Mouse (Mus musculus): ENCODE data around the gene Zfp462.

The Zfp462 gene

GRCm38 (mm10) chr4:54996064-54996463 lies 51.2 kb downstream of the Zfp462 start:
- DNase-seq (ENCODE audit: low read depth, low spot score), result no peak

- no peak for DNase-seq (ENCODE audit: low read depth, low spot score)
Observed at GRCm38 (mm10) chr4:54998146-54998841, 53.4 kb downstream of the Zfp462 start.

GRCm38 (mm10) chr4:54999556-54999955 lies 54.7 kb downstream of the Zfp462 start:
- DNase-seq (ENCODE audit: low read depth, low spot score), result no peak

DNA sequence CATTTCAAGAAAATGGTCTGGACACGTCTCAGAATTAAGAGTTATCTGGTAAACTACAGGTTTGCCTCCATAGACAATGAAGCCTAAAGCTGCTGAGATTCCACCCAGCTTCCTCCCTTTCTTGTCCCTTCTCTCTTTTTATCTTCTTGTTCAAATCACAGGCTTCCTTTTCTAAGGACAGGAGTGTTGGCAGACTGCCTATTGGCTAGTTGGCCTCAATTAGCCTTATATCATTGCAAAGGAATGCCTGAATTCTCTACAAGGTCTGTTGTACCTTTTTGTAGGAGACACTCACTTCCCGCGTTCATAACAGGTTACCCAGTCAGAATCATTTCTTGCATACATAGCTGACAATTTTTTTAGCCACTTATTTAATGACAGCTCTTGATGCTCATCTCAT lies 56.5 kb downstream of the Zfp462 start:
- DNase-seq (ENCODE audit: low read depth, low spot score), result no peak

DNA sequence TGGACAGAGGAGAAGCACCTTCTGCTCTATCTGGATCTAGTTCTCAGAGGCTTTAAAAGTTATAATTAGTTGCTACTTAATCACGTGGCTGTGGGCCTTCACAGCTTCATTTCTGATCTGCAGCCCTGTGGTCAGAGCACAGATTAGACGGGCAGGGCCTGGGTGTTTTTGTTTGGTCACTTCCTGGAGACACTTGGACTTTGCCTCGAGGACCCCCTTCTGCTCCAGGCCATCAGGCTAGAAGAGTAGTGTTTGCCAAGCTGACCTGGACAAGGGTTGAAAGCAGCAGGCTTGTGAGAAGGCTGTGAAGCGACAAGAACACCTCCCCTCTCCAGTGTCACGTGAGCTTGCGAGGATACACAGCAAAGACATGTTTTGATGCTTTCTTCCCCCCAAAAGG lies 58.3 kb downstream of the Zfp462 start:
- no peak for DNase-seq (ENCODE audit: low read depth, low spot score)

DNA sequence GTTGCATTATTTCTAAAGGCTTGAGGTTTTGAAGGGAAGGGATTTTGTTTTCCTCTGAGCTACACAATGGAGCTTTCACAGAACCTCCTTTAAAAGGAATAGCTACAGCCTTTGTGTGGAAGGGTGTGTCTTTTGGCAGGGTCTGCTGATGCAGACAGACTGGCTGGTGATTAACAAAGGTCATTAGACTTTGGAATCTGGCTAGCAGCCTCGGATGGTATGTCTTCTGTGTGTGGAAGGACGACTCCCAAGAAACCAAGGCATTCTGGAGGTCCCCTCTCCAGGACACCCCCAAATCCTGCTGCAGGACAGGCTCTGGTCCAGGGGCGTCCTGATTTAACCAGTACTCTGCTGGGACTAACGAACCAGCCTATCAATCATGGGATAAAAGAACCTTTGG lies 60.2 kb downstream of the Zfp462 start:
- no peak for DNase-seq (ENCODE audit: low read depth, low spot score)

GRCm38 (mm10) chr4:55005521-55005969 lies 60.7 kb downstream of the Zfp462 start:
- no peak for DNase-seq (ENCODE audit: low read depth, low spot score)

- no peak for DNase-seq (ENCODE audit: low read depth, low spot score)
Observed at GRCm38 (mm10) chr4:55006024-55006423, 61.2 kb downstream of the Zfp462 start.

GRCm38 (mm10) chr4:55008616-55009015 lies 63.8 kb downstream of the Zfp462 start:
- no peak for DNase-seq (ENCODE audit: low read depth, low spot score)

GRCm38 (mm10) chr4:55011391-55011790 lies 66.5 kb downstream of the Zfp462 start:
- DNase-seq (ENCODE audit: low read depth, low spot score), result no peak

DNA sequence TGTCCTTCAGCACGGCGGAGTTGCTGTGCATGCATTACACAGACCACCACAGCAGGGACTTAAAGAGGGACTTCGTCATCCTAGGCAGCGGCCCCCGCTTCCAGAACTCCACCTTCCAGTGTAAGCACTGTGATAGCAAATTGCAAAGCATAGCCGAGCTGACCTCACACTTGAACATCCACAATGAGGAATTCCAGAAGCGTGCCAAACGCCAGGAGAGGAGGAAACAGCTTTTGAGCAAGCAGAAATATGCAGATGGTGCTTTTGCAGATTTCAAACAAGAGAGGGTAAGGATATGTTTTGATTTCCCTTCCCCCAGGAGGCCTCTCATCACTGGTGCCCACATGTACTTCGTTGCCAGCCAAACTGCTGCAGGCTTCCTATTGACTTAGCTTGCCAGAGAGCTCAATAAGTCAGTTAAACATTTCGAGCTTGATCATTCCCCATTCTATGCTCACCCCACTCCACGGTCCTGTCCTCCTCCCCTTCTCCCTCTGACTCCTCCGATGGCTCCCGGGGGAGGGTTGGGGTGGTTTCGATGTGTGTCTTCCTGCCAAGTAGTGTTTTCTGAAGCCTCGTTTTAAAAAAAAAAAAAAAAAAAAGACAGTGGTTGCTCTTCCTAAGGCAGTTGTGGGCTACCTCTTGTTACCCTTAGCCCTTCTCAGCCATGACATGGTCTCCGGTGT lies 68.9 kb downstream of the Zfp462 start:
- no peak for DNase-seq (ENCODE audit: low read depth, low spot score)

DNA sequence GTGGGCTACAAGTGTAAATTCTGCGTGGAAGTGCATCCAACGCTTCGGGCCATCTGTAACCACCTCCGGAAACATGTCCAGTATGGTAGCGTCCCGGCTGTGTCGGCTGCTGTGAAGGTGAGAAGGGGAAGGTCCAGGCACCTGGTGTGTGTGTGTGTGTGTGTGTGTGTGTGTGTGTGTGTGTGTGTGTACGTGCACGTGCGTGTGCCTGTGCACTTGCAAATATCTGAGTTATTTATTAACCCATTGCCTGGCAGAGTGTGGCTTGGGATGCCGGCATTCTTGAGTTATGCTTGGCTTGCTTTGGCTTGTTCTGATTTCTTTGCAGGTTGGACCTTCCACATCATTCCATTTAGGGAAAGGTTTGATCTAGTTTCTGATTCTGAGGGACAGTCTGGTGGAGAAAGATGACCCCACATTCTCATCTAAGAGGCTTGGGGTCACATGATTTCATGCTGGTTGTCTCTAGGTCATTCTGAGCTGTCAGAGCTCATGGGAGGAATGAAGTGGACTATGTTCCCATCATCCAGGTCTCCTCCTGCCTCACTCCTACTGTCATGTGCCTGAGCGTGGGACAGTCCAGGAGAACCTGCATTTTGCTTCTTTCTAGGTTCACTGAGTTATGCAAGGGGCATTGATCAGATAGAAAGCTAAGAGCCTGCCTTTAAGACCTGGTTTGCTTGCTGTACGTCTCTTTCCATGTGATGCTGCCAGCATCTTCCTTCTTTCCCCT lies 70.0 kb downstream of the Zfp462 start:
- DNase-seq (ENCODE audit: low read depth, low spot score), result no peak

DNA sequence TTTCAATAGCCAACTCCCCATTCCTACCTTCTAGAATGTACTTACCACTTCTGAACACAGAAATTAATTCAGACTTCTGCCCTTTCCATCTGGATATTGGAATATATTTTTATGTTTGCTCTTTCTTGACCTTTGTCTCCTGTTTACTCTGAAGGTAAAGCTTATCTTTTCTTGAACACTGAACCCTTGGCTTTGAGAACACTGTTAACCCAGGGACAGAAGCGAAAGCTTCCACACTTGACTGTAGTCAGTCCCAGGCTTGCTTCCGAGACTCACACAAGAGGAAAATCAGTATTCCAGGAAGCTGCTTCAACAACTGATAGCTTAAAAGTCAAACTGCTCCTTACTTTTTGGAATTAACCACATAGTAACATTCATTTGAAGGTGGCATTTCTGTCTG lies 70.7 kb downstream of the Zfp462 start:
- no peak for DNase-seq (ENCODE audit: low read depth, low spot score)

DNA sequence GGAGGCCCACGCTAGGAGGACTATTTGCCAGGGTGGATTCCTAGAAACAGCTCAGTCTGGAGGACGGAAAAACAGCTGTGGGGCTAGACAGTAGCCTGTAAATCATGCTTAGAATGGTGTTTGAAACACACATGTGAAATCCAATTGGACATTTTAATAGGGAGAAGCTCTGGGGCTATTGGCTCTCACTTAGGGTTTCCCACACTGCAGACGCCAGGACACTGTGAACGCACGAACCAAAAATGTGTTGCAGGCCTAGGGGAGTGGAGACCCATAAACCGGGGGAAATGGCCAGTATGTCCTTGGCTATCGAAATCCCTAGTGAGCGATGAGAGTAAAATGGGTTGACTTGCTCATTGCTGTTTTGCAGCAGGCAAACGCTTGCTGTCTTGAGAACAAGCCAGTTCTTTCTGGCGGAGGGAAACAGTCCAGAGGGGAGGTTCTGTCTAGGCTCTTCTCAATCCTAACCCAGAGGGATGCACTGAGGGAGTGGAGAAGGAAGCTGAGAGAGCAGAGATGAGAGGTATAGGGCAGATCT lies 81.3 kb downstream of the Zfp462 start:
- DNase-seq (ENCODE audit: low read depth, low spot score), result no peak

- no peak for DNase-seq (ENCODE audit: low read depth, low spot score)
Observed at GRCm38 (mm10) chr4:55030401-55030800, 85.6 kb downstream of the Zfp462 start.

DNA sequence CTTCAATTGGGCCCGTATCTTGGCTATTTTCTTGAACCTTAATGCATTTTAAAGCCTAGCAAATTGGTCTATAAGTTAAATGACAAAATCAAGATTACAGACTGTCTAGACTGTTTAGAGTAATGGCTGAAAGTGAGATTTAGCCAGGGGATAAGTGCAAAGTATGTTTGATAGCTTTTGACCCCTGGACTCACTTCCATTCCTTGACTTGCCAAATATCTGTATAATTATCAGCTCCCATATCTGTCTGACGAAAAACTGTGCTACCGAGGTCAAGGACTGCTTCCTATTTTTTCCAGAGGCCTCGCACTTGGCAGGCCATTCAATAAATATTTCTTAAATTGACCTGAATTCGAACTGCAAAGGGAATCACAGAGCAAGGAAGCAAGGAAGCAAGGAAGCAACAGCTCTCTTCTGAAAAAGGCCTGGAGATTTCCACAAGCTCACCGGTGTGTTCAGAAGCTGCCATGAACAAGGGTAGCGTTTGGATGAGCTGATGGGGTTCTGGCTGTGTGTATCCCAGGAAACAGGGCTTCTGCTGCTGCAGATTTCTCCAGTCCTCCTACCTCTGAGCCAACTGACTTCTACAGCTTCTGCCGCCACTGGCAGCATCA lies 87.6 kb downstream of the Zfp462 start:
- no peak for DNase-seq (ENCODE audit: low read depth, low spot score)

GRCm38 (mm10) chr4:55033452-55033851 lies 88.6 kb downstream of the Zfp462 start:
- DNase-seq (ENCODE audit: low read depth, low spot score), result no peak

GRCm38 (mm10) chr4:55038139-55038538 lies 93.3 kb downstream of the Zfp462 start:
- no peak for DNase-seq (ENCODE audit: low read depth, low spot score)

DNA sequence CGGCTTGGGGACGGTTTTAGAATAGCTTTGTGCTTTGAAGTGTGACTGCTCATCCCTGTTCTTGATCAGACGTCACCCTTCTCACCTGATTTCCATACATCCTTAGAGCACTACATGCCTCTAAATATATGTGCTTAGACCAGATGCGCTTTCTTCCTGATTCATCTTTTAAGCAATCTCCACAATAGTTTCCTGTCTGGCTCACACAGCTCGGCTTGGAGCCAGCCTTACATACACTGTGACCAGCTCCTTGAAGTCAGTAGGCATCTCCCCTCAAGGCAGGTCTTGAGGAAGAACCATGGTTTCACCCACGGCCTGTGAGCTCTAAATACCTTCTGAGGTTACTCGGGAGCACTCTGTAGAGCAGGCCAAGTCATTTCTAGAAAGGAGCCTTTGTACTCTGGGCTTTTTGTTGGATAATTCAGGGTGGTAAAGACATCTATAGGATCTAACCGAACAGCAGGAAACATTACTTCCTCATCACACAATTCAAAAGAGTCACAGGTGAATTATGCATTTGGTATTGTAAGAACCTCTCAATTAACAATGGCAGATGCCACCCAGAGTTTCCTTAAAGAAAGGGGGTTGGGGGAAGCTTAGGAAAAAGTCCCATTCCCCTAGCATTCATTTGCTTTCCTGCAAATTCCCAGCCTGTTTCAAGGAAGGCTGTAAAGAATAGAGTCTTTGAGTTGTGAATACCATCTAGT lies 95.6 kb downstream of the Zfp462 start:
- no peak for DNase-seq (ENCODE audit: low read depth, low spot score)

GRCm38 (mm10) chr4:55041106-55041730 lies 96.4 kb downstream of the Zfp462 start:
- no peak for DNase-seq (ENCODE audit: low read depth, low spot score)

DNA sequence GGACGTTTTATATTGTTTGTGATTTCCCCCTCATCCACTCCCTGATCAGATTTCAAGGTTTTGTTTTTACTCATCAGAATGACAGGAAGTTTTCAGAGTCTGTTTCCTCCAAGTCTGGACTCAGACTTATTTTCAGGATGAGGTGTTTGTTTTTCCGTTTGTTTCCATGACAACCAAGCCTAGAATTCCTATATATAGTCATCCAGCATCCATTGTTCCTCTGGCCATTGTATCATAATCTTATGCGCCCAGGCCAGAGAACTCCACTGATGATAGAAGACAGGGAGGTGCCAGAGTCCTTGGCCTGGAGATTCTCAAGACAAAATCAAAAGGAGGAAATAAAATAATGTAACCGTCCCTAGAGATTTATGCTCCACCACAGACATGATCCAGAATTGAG lies 97.7 kb downstream of the Zfp462 start:
- DNase-seq (ENCODE audit: low read depth, low spot score), result no peak

Measured in WW6 (cell line).